10 mouse cellular contexts compared by ENCODE assay signal in genomic region chr3:153690553-153690952, GRCm38 (mm10). TPM values are rescaled to one million over a fixed set of nuclear protein-coding genes. Genes with fewer than 3 reads are reported as not detected.
DNase-seq lines count a peak whose midpoint lies in the region; ATAC-seq and TF ChIP-seq lines count a peak whose summit lies in the region.
"Had no signal": no experiment of that assay in that cellular context is flagged by ENCODE, and none has a peak within 500 bp of the region (broad histone marks: within the 10 kb centered on the region; RNA-seq: fewer than 3 reads in every experiment).

No protein-coding gene starts in this region.

- DNase-seq in kidney, adult 2 months, result peak; percentile 24
- no peak for DNase-seq in kidney, adult 11 months
- DNase-seq in MN1 (ENCODE audit: low spot score) (peak; percentile 81), liver (peak; percentile 42)
- peak; percentile 56 for DNase-seq in embryonic facial prominence, embryonic 10.5 days (ENCODE audit: low spot score)
- no peak for DNase-seq in cerebellum, postnatal 10 days
- no peak for DNase-seq in spleen, postnatal 36 days (ENCODE audit: low spot score in 2 of 2)
- DNase-seq: lung, postnatal 14 days; thymus, postnatal 14 days had no signal

- H3K4me1 ChIP-seq in kidney, adult 2 months (ENCODE audit: control insufficient read depth, insufficient read depth, low read length), result peaks cover 24% of the 10 kb centered on the region
- H3K4me1 ChIP-seq in embryonic facial prominence, embryonic 10.5 days, result peaks cover 59% of the 10 kb centered on the region

- 0 out of 2 replicates have a peak overlapping the region, but pooled peaks have one; percentile 73 for H3K27ac ChIP-seq in kidney, adult 2 months (ENCODE audit: insufficient read depth, low read depth, low read length)
- H3K27ac ChIP-seq in embryonic facial prominence, embryonic 10.5 days (replicated peaks), result peak overlapping the region; percentile 79

- TF ChIP-seq POLR2A in kidney, adult 2 months (IDR thresholded peaks at IDR 0.05; ENCODE audit: low read depth, low read length), result no peak

- no peak for TF ChIP-seq CTCF in kidney, adult 2 months (conservative IDR thresholded peaks at IDR 0.05; ENCODE audit: insufficient read depth, insufficient read length, low read depth, low read length)

- H3K36me3 ChIP-seq in kidney, adult 2 months (ENCODE audit: control insufficient read depth, insufficient read depth, low read length), result no peaks in the 10 kb centered on the region
- H3K36me3 ChIP-seq in embryonic facial prominence, embryonic 10.5 days (replicated peaks), result peaks cover 7% of the 10 kb centered on the region

- H3K27me3 ChIP-seq in kidney, adult 2 months (replicated peaks; ENCODE audit: control insufficient read depth, insufficient read depth, low read length), result no peaks in the 10 kb centered on the region
- H3K27me3 ChIP-seq in embryonic facial prominence, embryonic 10.5 days (replicated peaks; ENCODE audit: low read depth, poor library complexity, severe bottlenecking), result no peaks in the 10 kb centered on the region

- 81% methylated on average over 2 of the region's 2 CpGs for WGBS in kidney, adult 2 months
- 51% methylated on average over 2 of the region's 2 CpGs for WGBS in embryonic facial prominence, embryonic 10.5 days

- ATAC-seq in inflammation-experienced regulatory T-cells, adult 6 months, result no peak

- no peak overlapping the region for H3K4me3 ChIP-seq in kidney, adult 2 months (ENCODE audit: insufficient read depth, low read depth, low read length)
- no peak overlapping the region for H3K4me3 ChIP-seq in embryonic facial prominence, embryonic 10.5 days

- H3K9me3 ChIP-seq in embryonic facial prominence, embryonic 10.5 days, result no peaks in the 10 kb centered on the region

RNA-seq across cellular contexts. Expression of gene St6galnac3, which starts 34.4 kb away (rescaled TPM):
- 2.6 and 3.2 TPM in 2 replicates for polyA plus RNA-seq in kidney, adult 2 months (2012; rRNA removed)
- 54.1 and 55.1 TPM in 2 replicates for polyA plus RNA-seq in embryonic facial prominence, embryonic 10.5 days (2016; fragmentation: Nextera tagmentation; extraction: Ambion mirVana)
- polyA plus RNA-seq in inflammation-experienced regulatory T-cells, adult 6 months (2017; shearing (Covaris generic)), result 10 to 100 TPM; 39.4 to 85.0 (median 71.2) TPM

Comparison
In these comparisons a context has a peak if more than half of its experiments do, and no peak if none do; other contexts are left out.
1. DNase-seq: peak in kidney, adult 2 months (single experiment), MN1 (single experiment), embryonic facial prominence, embryonic 10.5 days (single experiment) and liver (single experiment); none in kidney, adult 11 months (single experiment), cerebellum, postnatal 10 days (0 of 2) and spleen, postnatal 36 days (0 of 2).